Mouse (Mus musculus): ENCODE data around the gene Tatdn3. TPM values are rescaled to one million over a fixed set of nuclear protein-coding genes. Genes with fewer than 3 reads are reported as not detected.
"Not testable (repeated sequence)": the region's sequence is repeated elsewhere in the genome, so short reads cannot be mapped to it uniquely, and the experiment has no call there.

Tatdn3 gene
- total RNA-seq, 2 experiments from 2014 or later: 30.6 to 32.2 TPM

- no peak for DNase-seq (ENCODE audit: low spot score in 2 of 2)
Measured at GRCm38 (mm10) chr1:191036554-191037334, 26.0 kb downstream of the Tatdn3 start, which contains the start of gene Spata45. Gene Spata45, plus strand, starts transcription at chr1:191036639.

DNA sequence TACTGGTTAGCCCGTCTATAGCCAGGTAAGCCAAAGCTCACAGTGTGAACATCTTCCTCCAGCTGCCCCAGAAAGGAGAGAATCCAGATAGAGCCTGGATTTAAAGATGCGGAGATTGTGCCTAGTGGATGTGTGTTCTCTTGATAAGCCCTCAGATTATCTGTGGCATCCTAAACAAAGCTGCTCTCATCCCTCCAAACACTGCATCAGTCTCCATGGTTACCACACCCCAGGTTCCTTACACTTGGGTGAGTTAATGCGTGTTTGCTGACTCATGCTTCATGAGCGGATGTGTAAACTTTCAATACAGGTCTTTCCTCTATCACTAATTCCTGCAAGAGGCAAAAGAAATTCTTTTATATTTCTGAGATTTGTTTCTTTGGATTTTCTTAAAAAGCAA lies 27.1 kb downstream of the Tatdn3 start:
- DNase-seq (ENCODE audit: low spot score in 2 of 2): no peak

DNA sequence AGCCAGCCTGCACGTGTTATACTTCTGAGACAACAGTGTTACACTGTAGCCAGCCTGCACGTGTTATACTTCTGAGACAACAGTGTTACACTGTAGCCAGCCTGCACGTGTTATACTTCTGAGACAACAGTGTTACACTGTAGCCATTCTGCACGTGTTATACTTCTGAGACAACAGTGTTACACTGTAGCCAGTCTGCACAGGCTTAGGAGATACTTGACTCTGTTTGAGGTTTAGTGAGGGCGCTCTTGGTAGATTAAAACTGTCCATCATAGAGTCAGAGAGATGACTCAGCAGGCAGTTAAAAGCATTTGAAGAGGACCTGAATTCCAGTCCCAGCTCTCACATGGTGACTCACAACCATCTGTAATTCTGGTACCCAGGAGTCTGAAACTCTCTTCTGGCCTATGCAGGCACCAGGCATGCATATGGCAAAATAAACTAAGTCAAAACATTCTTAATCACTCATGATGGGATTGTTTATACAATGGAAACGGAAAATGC lies 31.8 kb downstream of the Tatdn3 start:
- not testable (repeated sequence) for DNase-seq (ENCODE audit: low spot score in 2 of 2)

GRCm38 (mm10) chr1:191030182-191030581 lies 32.5 kb downstream of the Tatdn3 start:
- no peak for DNase-seq (ENCODE audit: low spot score in 2 of 2)

- DNase-seq (ENCODE audit: low spot score in 2 of 2): peak; percentile 91 to 98
Measured at GRCm38 (mm10) chr1:191026021-191026713, 36.6 kb downstream of the Tatdn3 start, which contains the start of gene Flvcr1. Gene Flvcr1, minus strand, starts transcription at chr1:191026158.

GRCm38 (mm10) chr1:191025016-191026012 lies 37.4 kb downstream of the Tatdn3 start:
- DNase-seq (ENCODE audit: low spot score in 2 of 2): peak in 1 of 2 experiments; percentile 9

DNA sequence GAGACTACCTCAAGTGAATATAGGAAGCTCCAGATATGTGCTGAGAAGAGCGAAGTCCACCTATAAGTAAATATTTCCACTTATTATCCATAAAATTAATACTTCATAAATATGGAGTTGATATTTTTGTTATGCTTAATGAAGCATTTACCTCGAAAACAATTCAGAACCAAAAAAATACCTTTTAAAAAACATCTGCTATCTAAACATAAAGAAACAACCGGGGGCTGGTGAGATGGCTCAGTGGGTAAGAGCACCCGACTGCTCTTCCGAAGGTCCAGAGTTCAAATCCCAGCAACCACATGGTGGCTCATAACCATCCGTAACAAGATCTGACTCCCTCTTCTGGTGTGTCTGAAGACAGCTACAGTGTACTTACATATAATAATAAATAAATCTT lies 38.9 kb downstream of the Tatdn3 start:
- not testable (repeated sequence) for DNase-seq (ENCODE audit: low spot score in 2 of 2)

- no peak for DNase-seq (ENCODE audit: low spot score in 2 of 2)
Measured at GRCm38 (mm10) chr1:191023140-191023539, 39.6 kb downstream of the Tatdn3 start.

DNA sequence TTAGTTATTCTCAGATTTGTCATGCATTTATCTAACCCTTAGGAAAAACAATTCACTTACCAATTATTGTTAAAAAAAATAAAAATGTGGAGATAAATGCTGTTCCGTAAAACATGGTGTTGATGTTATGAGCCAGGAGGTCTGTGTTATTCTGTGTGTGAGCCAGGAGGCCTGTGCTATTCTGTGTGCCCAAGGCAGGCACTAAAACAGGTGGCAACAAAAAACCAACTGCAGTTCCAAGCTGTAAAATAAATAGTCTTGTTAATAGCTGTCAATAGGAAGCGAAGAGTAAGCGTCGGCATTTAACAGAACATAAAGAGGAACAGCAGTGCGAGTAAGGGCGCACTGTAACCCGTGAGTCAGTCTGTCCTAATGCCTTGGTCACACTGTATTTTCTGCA lies 41.7 kb downstream of the Tatdn3 start:
- DNase-seq (ENCODE audit: low spot score in 2 of 2): no peak

DNA sequence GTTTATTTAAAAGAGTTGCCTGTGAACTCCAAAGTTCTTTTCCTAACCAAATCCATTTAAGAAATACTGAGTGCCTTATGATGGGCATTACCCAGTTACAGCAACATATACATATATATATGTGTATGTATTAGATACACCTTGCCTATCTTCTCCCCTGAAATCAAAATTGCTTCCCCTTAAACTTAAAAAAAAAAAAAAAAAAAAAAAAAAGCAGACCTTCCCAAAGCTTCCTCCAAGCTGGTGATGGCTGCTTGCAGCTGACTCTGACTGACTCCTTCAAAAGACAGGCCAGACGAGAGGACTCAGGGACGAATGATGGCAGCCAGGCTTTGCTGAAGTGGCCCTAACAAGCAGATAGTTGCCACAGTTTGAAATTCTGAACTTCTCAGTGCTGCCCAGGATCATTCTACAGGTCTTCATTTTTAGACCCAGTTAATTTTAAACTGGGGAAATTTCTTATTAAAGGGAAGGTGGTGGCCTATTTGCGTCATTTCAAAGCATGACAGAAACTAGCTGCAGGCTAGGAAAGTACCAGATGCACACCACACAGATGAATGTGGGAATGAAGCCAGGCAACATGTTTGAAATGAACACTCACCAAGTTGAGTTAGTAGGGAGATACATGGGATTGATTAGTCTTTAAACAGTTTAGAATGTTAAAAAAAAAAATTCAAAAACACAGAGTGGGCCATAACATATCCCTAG lies 42.4 kb downstream of the Tatdn3 start:
- no peak for DNase-seq (ENCODE audit: low spot score in 2 of 2)

DNA sequence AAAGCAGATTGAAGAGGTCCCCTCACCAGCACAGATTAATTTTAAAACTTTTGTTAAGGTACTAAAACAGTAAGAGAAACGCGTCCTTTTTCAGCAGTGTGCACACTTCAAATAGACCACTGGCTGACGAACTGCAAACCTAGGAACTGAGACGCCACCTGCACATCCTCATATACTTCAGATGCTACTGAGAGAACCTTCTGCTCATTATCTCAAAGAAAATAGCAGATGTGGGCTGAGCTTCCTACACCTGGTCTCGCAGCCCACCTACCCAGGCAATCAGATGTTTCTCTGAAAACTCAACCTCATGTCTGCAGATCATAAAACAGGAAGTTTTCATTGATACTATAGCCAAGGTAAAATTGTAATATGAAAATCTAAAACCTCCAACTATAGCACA lies 42.9 kb downstream of the Tatdn3 start:
- no peak for DNase-seq (ENCODE audit: low spot score in 2 of 2)

DNA sequence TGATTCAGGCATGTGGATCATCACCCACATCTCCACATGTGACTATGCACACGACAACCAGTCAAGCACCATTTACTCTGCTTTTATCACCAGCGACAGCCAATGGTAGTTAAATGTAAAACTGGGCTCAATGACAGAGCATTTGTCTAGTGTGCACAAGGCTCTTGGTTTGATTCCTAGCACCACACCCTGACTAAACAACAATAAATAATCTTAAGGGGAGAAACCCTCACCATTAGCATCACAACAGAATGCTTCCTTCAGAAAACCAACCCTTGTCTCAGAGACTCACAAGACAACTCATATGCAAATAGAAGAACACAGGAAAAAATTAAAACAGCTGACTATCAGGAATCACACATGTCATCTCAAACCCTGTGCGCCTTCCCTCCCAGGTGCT lies 48.5 kb downstream of the Tatdn3 start:
- no peak for DNase-seq (ENCODE audit: low spot score in 2 of 2)

DNA sequence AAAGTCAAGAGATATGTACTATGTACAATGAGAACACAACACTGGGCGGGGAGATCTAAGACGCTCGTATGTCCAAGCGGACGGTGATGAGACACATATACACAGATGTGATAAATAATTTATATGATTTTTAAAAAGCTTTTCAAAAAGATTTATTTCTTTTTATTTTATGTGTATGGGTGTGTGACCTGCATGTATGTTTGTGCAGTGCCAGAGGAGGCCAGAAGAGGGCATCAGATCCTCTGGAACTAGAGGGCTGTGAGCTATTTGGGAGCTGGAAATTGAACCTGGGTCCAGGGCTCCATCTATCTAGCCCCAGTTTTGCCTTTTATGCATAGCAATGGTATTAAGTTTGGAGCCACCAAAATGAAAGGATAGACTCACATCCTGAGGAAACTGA lies 54.0 kb downstream of the Tatdn3 start:
- no peak for DNase-seq (ENCODE audit: low spot score in 2 of 2)

- DNase-seq (ENCODE audit: low spot score in 2 of 2): no peak
Measured at GRCm38 (mm10) chr1:191002201-191002600, 60.5 kb downstream of the Tatdn3 start.

GRCm38 (mm10) chr1:191000686-191001085 lies 62.0 kb downstream of the Tatdn3 start:
- no peak for DNase-seq (ENCODE audit: low spot score in 2 of 2)

GRCm38 (mm10) chr1:190998027-190998426 lies 64.7 kb downstream of the Tatdn3 start:
- no peak for DNase-seq (ENCODE audit: low spot score in 2 of 2)

DNA sequence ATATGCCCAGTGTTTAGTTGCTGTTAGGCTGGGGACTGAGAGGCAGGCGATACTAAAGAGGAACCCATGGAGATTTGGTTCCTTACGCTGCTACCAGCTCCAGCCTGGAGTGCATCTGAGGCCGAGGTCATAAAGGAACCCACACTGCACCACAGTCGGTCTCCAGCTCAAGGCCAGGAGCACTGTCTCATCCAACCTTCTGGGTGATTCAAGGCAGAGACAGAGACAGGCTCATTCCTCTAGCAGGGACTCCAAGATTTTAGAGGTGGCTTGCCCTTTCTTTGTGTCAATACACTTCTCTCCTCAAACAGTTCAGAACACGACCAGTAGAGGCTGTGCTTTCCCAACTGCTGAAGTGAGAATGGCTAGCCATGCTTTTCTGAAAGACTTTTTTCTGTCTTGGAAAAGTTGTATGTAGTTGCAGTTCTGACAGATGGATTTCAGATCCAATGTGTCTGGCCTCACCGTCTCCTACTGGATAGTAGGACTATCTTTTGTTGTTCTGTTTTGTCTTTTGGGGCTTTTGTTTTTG lies 66.3 kb downstream of the Tatdn3 start:
- DNase-seq (ENCODE audit: low spot score in 2 of 2): no peak
